Mouse (Mus musculus) adrenal gland, adult 8-10 months (tissue): Measurements from ENCODE around the gene Zpbp2. TPM values are rescaled to one million over a fixed set of nuclear protein-coding genes. Genes with fewer than 3 reads are reported as not detected.

Experiments used
- DNase-seq: peaks from one replicate; pipeline ENCODE4 v3.0.0; 2022
- total RNA-seq, 4 experiments: library from RNA; stranded (reverse); gene quantifications; 2 replicates each; pipeline ENCODE4 v1.2.4; 2022

The Zpbp2 gene
- total RNA-seq, 4 experiments from 2014 or later: 0.51 to 1.1 (median 0.74) TPM; not detected in 1

DNA sequence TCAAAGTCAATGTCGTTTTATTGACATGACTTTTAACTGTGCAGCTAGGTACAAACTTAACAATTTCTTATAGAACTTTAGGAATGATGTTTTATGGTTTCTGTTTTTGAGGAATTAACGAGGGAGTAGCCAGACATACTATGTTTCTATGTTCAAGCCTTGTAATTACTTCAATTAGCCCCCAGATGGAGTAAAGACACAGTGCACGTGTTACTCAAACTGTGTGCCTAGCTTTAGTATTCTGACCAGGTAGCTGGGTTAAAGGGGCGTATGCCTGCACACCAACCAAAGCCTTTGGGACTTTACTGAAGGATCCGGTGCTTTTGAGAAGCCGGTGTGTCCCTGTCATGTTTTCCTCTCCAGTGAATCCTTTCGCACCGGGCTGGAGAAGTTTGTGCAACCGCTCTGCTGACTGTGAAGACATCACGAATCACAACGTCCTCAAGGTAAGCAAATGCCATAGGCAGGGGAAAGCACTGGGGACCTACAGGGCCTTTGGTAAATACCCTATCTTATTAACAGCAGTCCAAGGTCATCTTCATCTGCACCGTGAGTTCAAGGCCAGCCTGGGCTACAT is 4.3 kb downstream of the Zpbp2 start:
- no peak for DNase-seq

DNA sequence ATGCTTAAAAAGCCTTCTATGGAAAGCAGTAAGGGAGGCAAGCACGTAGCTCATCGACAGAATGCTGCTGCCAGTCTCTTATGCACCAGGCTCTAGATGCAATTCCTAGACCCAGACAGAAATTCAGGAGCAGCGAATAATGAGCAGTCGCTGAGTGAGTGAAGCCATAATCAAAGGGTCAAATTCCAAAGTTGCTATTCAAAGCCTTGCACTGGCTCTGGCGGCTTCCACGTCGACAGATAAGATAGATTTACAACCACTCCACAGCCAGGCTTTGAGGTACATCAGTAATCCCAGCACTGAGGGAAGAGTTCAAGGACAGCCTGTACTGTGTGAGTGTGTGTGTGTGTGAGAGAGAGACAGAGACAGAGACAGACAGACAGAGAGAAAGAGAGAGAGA is 10.0 kb downstream of the Zpbp2 start:
- no peak for DNase-seq

DNA sequence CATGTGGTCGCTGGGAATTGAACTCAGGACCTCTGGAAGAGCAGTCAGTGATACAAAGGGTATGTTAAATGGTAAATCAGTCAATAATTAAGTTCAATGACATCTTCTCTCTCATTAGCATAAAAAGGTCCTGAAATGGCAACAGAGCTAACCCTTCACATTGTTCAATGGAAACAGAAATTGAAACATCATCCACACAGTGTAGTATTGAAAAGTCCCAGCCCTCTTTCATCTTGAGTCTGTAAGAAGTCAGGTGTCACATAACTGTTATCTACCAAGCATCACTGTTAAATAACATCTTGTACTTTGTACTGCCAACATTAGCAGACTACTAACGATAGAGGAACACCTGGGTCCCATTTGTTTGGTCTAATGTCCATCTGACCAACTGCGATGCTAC is 12.1 kb downstream of the Zpbp2 start:
- DNase-seq: no peak

DNA sequence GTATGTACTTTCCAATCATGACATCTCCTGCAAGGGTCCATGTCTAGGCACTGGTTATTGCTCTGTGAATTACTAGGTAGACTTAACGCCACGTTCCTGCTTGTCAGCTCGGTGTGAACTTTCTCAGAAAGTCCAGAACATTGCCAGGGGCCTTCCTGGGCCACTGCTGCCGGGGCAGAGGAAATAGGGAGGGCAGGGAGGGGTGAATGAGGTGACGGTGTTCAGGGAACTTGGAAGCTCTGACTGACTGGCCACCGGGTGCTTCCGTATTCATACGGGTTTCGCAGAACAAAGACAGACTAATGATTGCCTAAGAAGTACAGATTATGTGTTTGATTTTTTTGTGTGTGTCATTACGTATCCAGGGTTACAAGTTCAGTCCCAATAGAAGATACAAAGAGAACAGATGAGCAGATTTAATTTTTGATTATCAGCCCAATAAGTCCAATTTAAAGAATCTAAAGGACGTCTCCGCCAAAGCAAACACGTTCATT is 13.1 kb downstream of the Zpbp2 start:
- no peak for DNase-seq

DNA sequence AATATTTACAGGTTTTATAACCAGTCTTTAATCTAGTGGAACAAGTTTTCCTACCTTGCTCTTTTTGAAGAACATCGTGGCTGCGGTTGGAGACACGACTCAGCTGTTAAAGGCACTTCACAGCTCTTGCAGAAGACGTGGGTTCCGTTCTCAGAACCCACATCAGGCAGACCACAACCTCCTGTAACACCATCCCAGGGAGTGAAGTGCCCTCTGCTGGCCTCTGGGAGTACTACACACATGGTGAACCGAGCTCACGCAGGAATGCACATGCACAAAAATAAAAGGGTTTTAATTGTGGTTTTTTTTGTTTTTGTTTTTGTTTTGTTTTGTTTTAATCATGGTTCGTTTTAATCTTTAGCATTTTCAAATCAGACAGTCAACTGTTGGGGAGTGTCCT is 17.4 kb downstream of the Zpbp2 start:
- no peak for DNase-seq

DNA sequence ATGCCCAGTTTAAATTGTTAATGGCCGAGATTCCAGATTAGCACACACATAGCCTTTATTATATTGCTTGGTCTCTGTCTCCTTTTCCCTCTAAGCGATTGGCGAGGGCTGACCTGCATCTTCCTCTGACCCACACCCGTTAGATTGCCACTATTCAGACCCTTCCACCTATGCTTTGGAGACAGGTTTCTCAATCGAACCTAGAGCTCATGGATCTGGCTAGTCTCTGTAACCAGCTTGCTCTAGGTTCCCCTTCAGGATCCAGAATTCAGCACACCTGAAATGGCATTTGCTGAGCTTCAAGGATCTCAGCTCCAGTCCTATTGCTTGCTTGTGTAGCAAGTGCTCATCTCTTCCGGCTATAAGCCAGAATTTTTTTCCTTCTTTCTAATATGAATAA is 18.6 kb downstream of the Zpbp2 start:
- DNase-seq: no peak

DNA sequence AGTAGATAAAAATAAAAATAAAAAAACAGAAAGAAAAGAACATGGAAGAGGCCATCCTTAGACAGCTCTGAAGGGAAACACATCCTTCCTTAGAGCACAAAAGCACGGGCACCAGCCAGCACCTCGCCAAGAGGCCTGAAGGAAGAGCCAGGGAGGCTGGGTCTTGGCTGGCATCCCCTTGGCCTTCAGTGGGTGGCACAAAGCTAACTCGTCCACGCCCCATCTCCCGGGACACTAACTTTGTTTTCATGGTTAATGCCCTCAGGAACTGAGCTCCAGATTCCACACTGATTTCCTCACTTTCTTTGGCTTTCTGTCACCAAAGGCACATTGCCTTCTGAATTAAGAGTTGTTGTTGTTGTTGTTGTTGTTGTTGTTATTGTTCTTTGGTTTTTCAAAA is 26.9 kb downstream of the Zpbp2 start:
- no peak for DNase-seq

DNA sequence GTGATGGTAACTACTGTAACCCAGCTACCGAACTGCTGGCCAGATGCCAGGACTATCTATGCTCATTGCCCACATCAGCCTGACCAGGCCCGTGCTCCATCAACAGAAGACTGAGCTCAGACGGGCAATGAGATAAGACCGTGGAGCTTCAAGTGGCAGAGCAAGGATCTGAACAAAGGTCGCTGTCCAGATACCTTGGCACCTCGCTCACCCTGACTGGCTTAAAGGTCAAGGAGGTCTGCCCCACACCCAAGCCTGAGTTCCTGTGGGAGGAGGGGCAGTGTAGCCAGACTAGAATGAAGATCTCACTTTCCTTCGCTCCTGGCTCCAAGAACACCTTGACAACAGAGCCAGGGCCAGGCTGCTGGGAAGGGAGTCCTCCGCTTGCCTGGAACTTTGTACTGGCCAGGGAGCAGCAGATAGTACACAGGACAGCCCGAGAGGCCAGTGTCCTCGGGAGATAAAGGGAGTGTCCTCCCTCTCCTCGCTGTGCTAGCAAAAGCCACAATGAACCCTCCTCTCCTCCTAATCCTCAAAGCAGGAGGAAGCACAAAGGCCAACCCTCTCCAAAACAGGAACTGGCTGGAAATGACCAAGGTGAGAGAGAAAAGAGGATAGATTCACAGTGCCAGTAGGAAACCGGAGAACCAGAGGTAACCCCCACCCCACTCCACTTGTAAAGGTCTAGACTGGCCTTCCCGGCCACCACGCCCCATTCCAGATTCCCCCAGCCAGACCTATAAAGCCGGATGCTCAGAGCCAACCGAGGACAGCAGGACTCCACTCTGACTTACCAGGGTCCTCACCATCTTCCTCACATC is 29.6 kb downstream of the Zpbp2 start:
- DNase-seq: no peak

DNA sequence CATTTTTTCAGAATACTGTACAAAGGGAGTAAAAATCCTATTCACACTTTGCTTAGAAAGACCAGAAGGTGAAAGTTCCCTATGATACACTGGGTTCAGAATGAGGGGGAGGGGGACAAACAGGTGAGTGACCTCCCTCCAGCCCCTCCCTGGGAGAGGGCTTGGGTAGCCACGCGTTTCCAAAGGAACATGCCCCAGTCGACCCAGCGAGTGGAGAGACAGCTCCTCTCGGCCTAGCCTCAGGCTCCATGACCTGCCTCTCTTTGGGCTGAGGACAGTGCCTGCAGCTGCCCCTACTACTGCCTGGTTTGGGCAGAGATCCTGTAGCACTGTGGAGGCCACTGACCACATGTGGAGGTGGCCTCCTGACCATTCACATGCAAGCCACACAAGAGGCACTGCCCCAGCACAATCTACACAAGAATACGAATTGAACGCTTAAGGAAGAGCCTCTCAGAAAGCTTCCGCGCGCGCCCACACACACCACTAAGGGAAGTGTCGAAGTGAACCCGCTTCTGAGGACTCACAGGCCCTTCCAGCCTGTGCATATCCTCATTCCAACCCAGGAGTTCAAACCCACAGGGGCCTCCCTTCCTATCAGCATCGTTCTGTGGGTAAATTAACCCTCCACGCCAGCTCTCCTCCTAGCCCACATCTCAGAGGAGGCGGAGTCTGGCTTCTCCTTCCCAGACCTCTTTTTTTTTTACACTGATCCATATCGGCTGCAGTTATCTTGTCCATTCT is 30.6 kb downstream of the Zpbp2 start:
- DNase-seq: no peak

DNA sequence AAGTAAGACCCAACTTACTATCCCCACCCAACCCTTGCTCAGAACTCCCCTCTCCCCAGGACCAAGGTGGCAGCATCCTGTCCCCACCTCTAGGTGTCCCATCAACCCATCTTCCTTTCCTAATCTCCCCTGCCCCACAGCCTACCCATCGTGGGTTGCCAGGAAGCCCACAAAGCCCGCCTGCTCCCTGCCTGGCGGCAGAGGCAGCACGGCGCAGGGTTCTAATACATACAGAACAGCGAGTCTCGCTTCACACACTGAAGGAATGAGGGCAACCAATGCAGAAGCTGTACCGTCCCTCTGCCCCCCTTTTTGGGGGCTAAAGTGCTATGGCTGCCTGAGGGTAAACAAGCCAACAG is 31.1 kb downstream of the Zpbp2 start:
- no peak for DNase-seq

DNA sequence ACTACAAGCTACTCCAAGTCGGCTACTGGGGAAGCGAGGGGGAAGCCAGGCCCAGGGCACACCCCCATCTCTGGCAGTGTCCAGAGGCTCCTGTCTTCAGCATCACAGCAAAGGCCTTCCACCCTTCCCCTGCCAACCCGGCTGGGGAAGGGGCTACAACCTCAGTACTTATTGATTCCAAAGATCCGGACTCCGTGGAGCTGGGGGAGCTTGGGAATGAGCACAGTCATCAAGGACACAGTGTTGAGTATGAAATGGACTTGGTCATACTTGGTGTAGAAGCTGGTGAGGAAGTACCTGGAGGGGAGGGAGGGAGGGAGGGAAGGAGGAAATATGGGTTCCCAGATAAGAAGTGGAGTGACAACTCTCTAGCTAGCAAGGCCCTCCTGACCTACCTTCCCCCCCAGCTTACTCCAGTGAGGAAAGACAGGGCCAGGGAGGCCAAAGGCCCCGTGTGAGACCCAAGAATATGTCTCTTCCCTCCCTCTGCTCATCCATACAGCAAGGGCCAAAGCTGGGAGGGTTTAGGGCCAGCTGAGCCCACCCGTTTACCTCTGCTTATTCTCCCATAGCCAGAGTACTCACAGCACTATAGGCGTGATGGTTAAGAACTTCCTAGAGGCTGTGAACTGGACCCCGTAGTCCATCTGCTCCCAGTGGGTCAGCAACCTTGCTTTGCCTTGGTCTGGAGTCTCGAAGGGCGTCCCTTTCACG is 31.8 kb downstream of the Zpbp2 start:
- DNase-seq: no peak

DNA sequence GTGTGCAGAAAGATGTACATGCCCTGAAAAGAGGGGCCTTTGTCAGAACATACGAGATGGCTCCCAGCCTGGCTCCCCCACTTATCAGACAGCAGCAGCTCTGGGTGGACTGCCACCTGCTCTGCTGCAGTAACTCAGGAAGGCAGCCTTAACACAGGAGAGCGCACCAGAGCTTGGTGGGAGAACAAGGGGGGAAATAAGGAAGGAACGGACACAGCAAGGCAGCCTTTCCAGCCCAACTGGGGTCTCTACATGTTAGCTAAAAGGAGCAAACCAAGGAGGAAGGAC is 32.3 kb downstream of the Zpbp2 start:
- DNase-seq: no peak

DNA sequence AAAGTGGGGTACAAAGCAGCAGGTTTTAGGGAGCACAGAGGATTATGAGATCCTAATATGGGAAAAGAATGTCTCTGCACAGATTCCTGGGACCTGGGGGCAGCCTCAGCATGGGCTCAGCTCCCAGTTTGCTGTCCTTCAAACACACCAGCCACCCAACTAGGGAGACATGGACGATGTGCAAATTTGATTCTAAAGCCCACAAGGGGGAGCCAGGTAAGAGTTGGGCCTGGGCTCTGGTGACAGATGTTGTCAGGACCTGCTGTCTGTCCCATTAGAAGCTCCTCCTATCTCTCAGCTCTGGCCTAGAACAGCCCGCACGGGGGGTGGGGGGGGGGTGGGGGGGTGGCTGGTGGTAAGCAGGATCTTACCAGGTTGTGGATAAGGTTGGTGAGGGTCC is 32.7 kb downstream of the Zpbp2 start:
- DNase-seq: no peak

DNA sequence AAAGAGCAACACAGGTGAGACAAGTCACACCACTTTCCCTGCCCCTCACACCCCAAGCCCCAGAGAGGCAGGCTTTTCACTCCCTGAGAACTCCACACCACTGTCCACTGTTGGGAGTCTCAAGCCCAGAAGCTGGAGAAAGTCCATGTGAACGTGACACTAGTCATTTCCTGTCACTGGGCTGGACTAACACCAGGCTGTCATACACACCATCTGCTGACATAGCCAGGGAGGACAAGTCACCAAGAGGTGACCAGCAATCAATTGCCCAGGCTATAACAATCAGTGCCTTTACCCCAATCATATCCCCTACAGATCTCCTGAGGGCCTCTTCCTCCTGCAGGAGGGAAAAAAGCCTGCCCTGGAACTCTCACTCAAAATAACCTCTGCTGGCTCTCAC is 33.2 kb downstream of the Zpbp2 start:
- DNase-seq: no peak

DNA sequence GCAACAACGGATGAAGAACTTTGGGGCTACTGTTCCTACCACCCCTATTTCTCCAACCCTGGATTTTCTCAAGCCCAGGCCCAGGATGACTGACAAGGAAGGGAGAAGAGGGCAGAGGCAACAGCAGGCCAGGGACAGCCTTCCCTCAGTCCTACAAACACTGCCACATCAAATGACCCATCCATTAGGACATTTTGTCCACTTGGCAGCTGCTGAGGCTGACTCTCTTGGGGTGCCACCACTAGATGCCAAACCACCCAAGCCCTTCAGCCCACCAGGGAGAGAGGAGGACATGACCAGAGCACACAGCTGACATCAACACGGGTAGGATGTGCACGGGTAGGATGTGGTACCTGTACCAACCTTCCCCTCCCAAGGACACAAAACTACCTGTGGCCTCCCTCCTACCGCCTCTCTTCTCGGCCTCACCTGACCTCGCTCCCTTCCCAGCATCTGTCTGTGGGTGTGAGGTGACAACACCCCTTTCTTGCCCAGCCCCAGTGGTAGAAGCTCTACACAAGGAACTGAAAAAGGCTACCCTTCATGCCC is 33.8 kb downstream of the Zpbp2 start:
- no peak for DNase-seq

DNA sequence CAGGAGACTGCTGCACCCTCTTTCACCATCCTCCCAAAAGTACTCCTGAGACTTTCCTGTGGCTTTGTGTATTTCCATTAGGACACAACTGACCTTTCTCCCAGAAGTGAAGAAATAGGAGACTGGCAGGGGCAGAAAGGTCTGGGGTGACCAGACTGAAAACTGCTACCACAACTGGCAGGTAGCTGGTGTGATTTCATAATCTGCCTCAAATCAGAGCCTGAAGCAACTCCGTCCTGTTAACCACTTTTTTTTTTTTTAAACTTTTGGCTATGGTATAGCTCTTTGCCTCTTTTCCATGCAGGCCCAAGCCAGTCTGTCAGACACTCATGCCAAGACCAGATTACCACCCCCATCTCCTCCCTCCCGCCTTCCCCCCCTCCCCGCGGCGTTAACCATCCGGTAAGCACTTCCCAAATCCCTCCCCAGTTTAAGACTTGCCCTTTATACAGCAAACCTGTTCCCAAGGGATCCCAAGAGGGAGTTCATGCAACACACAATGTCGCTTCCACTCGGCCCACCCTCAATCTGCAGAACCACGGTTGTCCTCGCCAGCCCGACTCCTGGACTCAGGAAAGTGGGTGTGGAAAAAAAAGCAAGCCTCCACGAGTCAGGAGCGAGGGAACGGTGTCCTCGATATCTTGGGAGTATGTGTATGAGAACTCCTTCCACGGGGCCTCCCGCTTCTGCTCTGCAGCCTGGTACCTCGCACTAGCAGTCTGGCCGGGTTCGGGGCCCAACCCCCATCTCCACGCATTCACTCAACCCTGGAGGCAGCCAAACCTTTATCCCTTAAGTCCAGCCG is 35.4 kb downstream of the Zpbp2 start:
- peak; percentile 36 for DNase-seq

DNA sequence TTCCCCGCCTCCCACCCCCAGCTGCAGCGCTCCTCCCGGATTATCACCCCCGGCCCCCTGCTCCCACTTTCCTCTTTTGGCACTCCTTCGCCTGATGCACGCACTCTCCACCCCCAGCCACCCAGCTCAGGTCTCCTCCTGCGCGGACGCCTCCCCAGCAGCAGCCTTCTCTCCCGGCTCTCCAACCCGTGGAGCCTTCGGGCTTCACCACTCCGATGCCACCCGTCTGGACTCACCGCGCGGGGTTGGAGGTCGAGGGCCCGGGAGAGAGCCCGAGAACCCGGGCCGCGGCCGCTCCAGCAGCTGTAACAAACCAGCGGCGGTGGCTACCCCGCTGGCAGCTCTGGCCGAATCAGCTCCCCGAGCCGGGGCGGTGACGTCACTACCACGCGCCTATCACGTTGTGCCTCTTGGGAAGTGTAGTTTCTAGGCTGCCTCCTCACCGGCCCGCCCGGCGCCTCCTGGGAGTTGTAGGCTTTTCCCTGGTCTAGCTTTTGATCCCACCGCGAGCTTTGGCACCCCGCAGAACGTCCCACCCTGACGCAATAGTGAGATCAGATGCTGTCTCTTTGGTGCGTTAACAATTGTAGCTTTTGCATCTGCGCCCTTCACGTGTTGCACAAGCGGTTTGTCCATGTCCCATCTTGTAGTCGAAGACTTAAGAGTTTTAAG is 36.1 kb downstream of the Zpbp2 start, which contains the start of gene Ormdl3:
TSS of gene Ormdl3 (minus strand) at position 477 of the 672 bp plus-strand sequence.
- peak; percentile 98 for DNase-seq

DNA sequence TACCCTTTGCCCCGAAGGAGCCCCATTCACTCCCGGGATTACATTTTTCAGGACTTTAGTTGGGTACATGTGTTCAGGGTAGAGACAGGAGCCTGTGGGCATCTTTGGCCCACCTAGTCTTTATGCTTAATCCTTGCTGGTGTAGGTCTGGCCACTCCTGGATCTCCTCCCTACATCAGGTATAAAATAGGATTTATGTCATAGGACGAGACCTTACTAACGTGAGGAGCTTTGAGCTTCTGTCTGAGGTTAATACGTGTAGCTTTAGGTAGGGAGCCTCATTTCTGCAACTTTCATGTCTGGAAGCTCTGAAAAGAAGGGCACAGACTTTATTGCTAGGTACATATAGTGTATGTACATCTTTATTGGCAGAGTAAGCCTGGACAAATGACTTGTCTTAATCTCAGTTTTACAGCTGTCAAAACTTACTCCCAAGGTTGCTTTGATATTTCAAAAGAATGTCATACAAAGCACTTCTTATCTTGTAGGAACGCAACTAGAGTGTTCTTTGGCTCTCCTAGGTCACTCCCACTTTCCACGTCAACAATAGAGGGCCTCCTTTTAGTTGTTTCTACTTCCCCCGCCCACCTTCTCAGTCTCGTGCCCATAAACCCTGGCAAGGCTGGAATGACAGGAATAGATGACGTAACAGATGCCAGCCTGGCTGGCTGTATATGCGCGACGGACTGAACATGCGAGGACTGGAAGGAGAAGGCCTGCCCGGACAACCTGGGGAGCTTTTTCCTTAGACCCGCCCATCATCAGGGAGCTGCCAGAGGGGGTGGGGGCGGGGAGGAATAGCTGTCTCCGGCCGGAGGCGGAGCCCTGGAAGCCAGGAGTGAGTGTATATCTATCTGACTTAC is 37.0 kb downstream of the Zpbp2 start:
- peak; percentile 88 for DNase-seq

DNA sequence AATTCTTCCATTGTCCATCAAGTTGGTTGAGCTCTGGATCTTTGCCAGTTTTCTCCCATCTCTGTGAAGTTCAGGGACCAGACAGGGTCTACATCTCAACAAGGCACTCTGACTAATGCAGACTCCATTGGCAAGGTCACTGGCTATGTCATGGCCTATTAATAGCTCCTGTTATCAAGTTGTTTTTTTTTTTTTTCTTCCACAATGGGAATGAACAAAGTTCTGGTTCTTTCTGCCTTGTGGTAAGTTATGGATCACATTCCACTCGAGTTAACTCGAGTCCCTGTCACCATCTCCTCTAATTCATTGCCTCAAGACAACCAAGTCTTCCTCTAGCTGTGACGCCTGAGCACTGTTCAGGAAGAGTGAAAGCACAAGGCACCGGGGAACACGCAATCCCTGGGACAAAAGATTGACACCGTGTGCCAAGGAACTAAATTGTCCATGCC is 38.0 kb downstream of the Zpbp2 start:
- DNase-seq: peak; percentile 61

DNA sequence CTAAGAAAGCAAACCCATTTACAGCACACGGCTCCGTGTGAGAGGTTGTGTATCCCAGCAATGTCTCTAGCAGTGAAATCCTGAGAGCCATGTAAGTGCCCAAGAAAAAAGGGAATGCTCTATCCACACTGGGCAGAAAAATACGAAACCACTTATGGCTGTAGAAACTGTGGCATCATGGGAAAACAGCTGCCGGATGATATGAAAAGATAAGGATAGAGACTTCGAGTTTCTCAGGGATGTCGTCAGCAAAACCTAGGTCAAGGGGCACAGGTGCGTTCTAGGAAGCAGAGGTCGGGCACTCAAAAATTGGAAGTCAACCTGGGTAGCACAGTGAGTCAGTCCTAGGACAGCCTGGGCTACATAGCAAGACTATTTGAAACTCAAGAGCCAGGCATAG is 38.4 kb downstream of the Zpbp2 start:
- DNase-seq: no peak
